Mouse (Mus musculus): ENCODE measurements around the gene Cacfd1. TPM values are rescaled to one million over a fixed set of nuclear protein-coding genes. Genes with fewer than 3 reads are reported as not detected.
A peak's percentile ranks its signal among the peaks of the same experiment; 100 is the strongest.

Cacfd1 gene
- polyA plus RNA-seq, 1 experiment from 2014 or later: 103 TPM

- Histone ChIP-seq H3K36me3 (no peaks in the 10 kb centered on the region), H3K4me3 (no peak overlapping the region), H3K9me3 (no peaks in the 10 kb centered on the region), H3K27me3 (no peaks in the 10 kb centered on the region), H3K4me2 (no peak overlapping the region), H3K27ac (replicated peaks) (no peak overlapping the region), H3K9ac (no peak overlapping the region), H3K4me1 (replicated peaks) (peaks cover 9% of the 10 kb centered on the region; the same call in 1 of the 2 replicates)
- ATAC-seq (ENCODE audit: low FRiP score, low read depth): no peak
- WGBS: 64% methylated on average over 4 of the region's 4 CpGs
These were observed 48.5 kb downstream of the Cacfd1 start for GRCm38 (mm10) chr2:27058251-27058650.

GRCm38 (mm10) chr2:27058751-27059150, 49.0 kb downstream of the Cacfd1 start:
- Histone ChIP-seq H3K9ac (no peak overlapping the region), H3K36me3 (no peaks in the 10 kb centered on the region), H3K4me3 (no peak overlapping the region), H3K9me3 (no peaks in the 10 kb centered on the region), H3K27ac (replicated peaks) (no peak overlapping the region), H3K4me1 (replicated peaks) (peaks cover 9% of the 10 kb centered on the region; the same call in 1 of the 2 replicates), H3K4me2 (no peak overlapping the region), H3K27me3 (no peaks in the 10 kb centered on the region)
- no peak for ATAC-seq (ENCODE audit: low FRiP score, low read depth)
- WGBS: 51% methylated on average over 12 of the region's 12 CpGs

- WGBS: 85% methylated on average over 9 of the region's 9 CpGs
- no peak overlapping the region for H3K4me2 ChIP-seq
These were observed 49.5 kb downstream of the Cacfd1 start for GRCm38 (mm10) chr2:27059187-27059586.

GRCm38 (mm10) chr2:27067124-27067523, 57.4 kb downstream of the Cacfd1 start:
- Histone ChIP-seq H3K4me2 (no peak overlapping the region), H3K36me3 (no peaks in the 10 kb centered on the region), H3K27me3 (no peaks in the 10 kb centered on the region), H3K4me1 (replicated peaks) (peaks cover 16% of the 10 kb centered on the region), H3K4me3 (no peak overlapping the region), H3K9me3 (no peaks in the 10 kb centered on the region), H3K27ac (replicated peaks) (no peak overlapping the region), H3K9ac (no peak overlapping the region)
- no peak for ATAC-seq (ENCODE audit: low FRiP score, low read depth)
- WGBS: 73% methylated on average over 2 of the region's 2 CpGs

More at GRCm38 (mm10) chr2:27059187-27059586, 49.5 kb downstream of the Cacfd1 start:
- Histone ChIP-seq H3K36me3 (no peaks in the 10 kb centered on the region), H3K9ac (no peak overlapping the region), H3K27ac (replicated peaks) (no peak overlapping the region), H3K4me3 (no peak overlapping the region), H3K27me3 (no peaks in the 10 kb centered on the region), H3K9me3 (no peaks in the 10 kb centered on the region), H3K4me1 (replicated peaks) (peaks cover 9% of the 10 kb centered on the region; the same call in 1 of the 2 replicates)
- no peak for ATAC-seq (ENCODE audit: low FRiP score, low read depth)

DNA sequence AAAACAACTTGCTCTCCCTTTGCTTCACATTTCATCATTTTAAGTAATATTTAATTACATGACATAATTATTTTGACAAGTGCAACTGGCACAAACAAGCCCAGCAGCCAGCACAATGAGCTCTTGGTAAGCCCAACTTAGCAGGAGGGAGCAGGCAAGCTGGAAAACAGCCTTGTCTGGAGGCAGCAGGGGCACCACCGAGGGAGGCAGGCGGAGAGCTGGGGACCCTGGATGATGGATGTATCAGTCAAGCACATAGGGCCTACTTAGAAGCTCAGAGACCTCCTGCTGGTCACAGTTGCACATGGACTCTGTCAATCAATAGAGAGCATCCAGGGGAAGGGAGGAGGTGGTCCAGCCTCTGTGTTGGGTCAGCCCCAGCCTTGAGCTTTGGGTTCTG, 58.3 kb downstream of the Cacfd1 start:
- ATAC-seq (ENCODE audit: low FRiP score, low read depth): no peak
- 14% methylated on average over 2 of the region's 2 CpGs for WGBS
- H3K36me3 ChIP-seq: no peaks in the 10 kb centered on the region

DNA sequence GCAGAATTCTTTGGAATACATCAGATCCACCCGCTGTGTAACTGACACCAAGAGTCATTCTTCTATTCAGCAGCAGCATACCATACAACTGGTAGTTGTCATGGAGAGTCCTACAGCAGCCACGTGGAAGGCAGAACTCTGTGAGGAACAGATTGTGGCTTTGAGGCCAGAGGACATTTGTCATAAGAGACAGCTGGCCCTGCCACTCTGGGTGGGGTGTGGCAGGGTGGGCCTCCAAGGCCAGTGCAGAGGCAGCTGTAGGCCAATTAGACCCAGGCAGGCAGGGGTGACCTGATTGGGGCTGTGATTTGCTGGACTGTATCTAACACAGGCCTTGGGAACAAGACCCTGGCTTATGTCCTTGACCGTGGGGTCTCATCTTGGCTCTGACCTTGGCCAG, 59.9 kb downstream of the Cacfd1 start:
- ATAC-seq (ENCODE audit: low FRiP score, low read depth): peak; percentile 40; the same call in 1 of the 2 replicates
- WGBS: 30% methylated on average over 3 of the region's 3 CpGs
- no peak overlapping the region for H3K27ac ChIP-seq (replicated peaks)
- H3K36me3 ChIP-seq: no peaks in the 10 kb centered on the region
- no peak overlapping the region for H3K4me2 ChIP-seq
- H3K4me3 ChIP-seq: no peak overlapping the region
- no peaks in the 10 kb centered on the region for H3K9me3 ChIP-seq
- H3K4me1 ChIP-seq (replicated peaks): peaks cover 16% of the 10 kb centered on the region
- H3K9ac ChIP-seq: no peak overlapping the region
- no peaks in the 10 kb centered on the region for H3K27me3 ChIP-seq

More for the DNA sequence above, 58.3 kb downstream of the Cacfd1 start:
- H3K27ac ChIP-seq (replicated peaks): no peak overlapping the region
- H3K9ac ChIP-seq: no peak overlapping the region
- no peak overlapping the region for H3K4me3 ChIP-seq
- no peak overlapping the region for H3K4me2 ChIP-seq
- no peaks in the 10 kb centered on the region for H3K27me3 ChIP-seq
- no peaks in the 10 kb centered on the region for H3K9me3 ChIP-seq
- peaks cover 16% of the 10 kb centered on the region for H3K4me1 ChIP-seq (replicated peaks)

GRCm38 (mm10) chr2:27070247-27070813, 60.6 kb downstream of the Cacfd1 start:
- WGBS: 69% methylated on average over 2 of the region's 2 CpGs
- Histone ChIP-seq H3K4me2 (no peak overlapping the region), H3K4me3 (no peak overlapping the region), H3K27ac (replicated peaks) (no peak overlapping the region), H3K9me3 (no peaks in the 10 kb centered on the region), H3K27me3 (no peaks in the 10 kb centered on the region), H3K36me3 (no peaks in the 10 kb centered on the region), H3K9ac (no peak overlapping the region), H3K4me1 (replicated peaks) (peaks cover 16% of the 10 kb centered on the region)
- ATAC-seq (ENCODE audit: low FRiP score, low read depth): no peak

Other genes with a start within 250 kb of the Cacfd1 start
- 0.08 TPM in 1 of 2 replicates, not detected in the other for gene Abo, start 144.9 kb upstream of the Cacfd1 start, polyA plus RNA-seq (2015; fragmentation: Nextera tagmentation; extraction: Ambion mirVana)
- 28.9 and 31.2 TPM in 2 replicates for gene Surf6, start 107.0 kb upstream of the Cacfd1 start, polyA plus RNA-seq (2015; fragmentation: Nextera tagmentation; extraction: Ambion mirVana)
- 126 TPM in 2 replicates for gene Med22, start 99.2 kb upstream of the Cacfd1 start, polyA plus RNA-seq (2015; fragmentation: Nextera tagmentation; extraction: Ambion mirVana)
- 390 and 399 TPM in 2 replicates for gene Rpl7a, start 99.2 kb upstream of the Cacfd1 start, polyA plus RNA-seq (2015; fragmentation: Nextera tagmentation; extraction: Ambion mirVana)
- 56.9 and 57.2 TPM in 2 replicates for gene Surf2, start 93.6 kb upstream of the Cacfd1 start, polyA plus RNA-seq (2015; fragmentation: Nextera tagmentation; extraction: Ambion mirVana)
- gene Surf1, start 93.4 kb upstream of the Cacfd1 start, polyA plus RNA-seq (2015; fragmentation: Nextera tagmentation; extraction: Ambion mirVana): 84.8 and 87.1 TPM in 2 replicates
- gene Surf4, start 76.0 kb upstream of the Cacfd1 start, polyA plus RNA-seq (2015; fragmentation: Nextera tagmentation; extraction: Ambion mirVana): 111 and 114 TPM in 2 replicates
- gene Stkld1, start 75.9 kb upstream of the Cacfd1 start, polyA plus RNA-seq (2015; fragmentation: Nextera tagmentation; extraction: Ambion mirVana): 0.12 TPM in 1 of 2 replicates, not detected in the other
- gene Rexo4, start 45.5 kb upstream of the Cacfd1 start, polyA plus RNA-seq (2015; fragmentation: Nextera tagmentation; extraction: Ambion mirVana): 37.9 and 39.3 TPM in 2 replicates
- gene Adamts13, start 36.5 kb upstream of the Cacfd1 start, polyA plus RNA-seq (2015; fragmentation: Nextera tagmentation; extraction: Ambion mirVana): not detected in 2 replicates
- gene Slc2a6, start 18.1 kb downstream of the Cacfd1 start, polyA plus RNA-seq (2015; fragmentation: Nextera tagmentation; extraction: Ambion mirVana): 13.8 and 14.1 TPM in 2 replicates
- gene Mymk, start 62.3 kb downstream of the Cacfd1 start, polyA plus RNA-seq (2015; fragmentation: Nextera tagmentation; extraction: Ambion mirVana): 0.22 and 0.35 TPM in 2 replicates
- 8.0 and 10.4 TPM in 2 replicates for gene Adamtsl2, start 69.5 kb downstream of the Cacfd1 start, polyA plus RNA-seq (2015; fragmentation: Nextera tagmentation; extraction: Ambion mirVana)
- 7.7 and 9.6 TPM in 2 replicates for gene Fam163b, start 132.6 kb downstream of the Cacfd1 start, polyA plus RNA-seq (2015; fragmentation: Nextera tagmentation; extraction: Ambion mirVana)
- 5.3 and 7.7 TPM in 2 replicates for gene Dbh, start 155.3 kb downstream of the Cacfd1 start, polyA plus RNA-seq (2015; fragmentation: Nextera tagmentation; extraction: Ambion mirVana)
- gene Sardh, start 238.4 kb downstream of the Cacfd1 start, polyA plus RNA-seq (2015; fragmentation: Nextera tagmentation; extraction: Ambion mirVana): 7.5 and 8.6 TPM in 2 replicates